Mouse (Mus musculus) layer of hippocampus, adult 9-10 months (tissue): Measurements from ENCODE around the gene Otulin.

Experiments used
- DNase-seq: peaks from one replicate; pipeline ENCODE4 v3.0.0; 2022; ENCODE audit warnings: low spot score

Otulin gene

DNA sequence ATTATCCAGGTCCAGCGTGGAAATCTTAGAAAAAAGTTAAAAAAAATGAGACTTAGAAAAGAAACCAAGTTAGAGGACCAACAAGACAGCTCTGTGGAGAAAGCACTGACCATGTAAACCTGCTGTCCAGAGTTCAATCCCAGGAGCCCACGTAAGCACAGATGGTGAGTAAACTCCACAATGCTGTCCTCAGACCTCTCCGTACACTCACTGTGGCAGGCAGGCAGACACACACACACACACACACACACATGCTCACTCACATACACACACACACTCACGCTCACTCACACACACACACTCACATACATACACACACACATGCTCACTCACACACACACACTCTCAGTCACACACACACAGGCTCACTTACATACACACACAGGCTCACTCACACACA lies 17.2 kb downstream of the Otulin start:
- no peak for DNase-seq

GRCm38 (mm10) chr15:27612533-27613221 lies 17.8 kb downstream of the Otulin start:
- no peak for DNase-seq

DNA sequence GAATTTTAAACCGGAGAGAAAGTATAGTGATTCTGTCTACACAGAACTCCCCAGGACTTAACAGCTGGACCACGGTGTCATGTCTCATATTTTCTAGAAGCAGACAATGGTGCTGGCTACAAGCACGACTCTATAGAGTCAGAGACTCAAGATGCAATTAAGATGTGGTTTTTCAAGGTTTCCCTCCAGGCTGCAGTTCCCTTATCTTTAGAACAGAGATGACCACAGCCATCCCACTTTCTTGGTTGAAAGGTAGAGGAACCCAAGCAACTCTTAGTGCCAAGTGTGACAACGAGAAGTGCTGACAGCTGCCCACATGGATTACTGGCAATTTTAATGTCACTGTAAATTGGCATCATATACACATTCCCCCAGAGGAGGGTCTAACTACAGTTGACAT lies 20.9 kb downstream of the Otulin start:
- DNase-seq, result no peak

DNA sequence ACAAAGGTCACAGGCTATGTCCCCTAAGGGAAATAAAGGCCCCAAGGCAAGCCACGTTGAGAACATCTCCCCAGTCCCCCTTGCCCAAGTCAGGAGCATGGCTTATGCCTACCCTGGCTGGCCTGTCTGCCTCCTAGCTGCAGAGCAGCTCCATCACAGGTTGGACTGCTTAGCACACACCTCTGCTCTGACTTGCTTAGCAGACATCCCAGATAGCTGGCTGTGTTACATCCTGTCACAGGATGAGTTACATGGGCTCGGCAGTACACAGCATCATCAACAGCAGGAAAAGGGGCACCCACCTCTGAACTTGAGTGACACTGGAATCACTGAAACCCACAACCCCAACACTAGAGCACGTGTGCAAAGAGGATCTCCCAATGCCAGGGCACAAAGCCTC lies 25.2 kb downstream of the Otulin start:
- no peak for DNase-seq

- DNase-seq, result no peak
Observed at GRCm38 (mm10) chr15:27604558-27604957, 25.9 kb downstream of the Otulin start.

GRCm38 (mm10) chr15:27600524-27600923 lies 30.0 kb downstream of the Otulin start:
- no peak for DNase-seq

DNA sequence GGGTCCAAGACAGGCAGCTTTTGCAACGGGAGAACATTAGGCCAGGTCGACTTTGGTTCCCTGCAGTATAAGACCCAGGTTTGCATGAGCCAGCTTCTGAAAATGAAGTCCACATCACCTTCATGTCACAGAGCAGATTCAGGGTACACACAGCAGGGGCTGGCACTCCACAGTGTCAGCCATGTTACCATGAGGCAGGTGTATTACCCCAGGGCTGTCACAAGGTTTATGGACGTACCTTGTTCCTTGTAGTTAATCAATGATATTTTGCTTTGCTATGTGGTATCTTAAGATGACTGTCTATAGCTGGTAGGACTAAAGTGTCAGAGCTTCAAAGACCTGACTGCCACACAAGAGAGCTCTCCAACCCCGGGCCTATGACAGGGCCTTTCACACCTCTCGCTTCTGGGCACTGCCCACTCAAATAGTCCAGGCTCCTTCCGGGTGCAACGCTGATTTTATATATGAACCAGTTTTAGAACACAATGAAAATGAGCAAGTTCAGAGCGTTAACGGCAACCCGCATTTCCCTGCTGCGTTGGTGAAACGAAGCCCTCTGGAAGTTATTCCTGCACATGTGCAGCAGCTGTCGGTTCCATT lies 31.6 kb downstream of the Otulin start:
- DNase-seq, result no peak

GRCm38 (mm10) chr15:27597516-27597915 lies 33.0 kb downstream of the Otulin start:
- no peak for DNase-seq

- DNase-seq, result peak; percentile 74
Observed at GRCm38 (mm10) chr15:27596463-27597140, 33.9 kb downstream of the Otulin start.

DNA sequence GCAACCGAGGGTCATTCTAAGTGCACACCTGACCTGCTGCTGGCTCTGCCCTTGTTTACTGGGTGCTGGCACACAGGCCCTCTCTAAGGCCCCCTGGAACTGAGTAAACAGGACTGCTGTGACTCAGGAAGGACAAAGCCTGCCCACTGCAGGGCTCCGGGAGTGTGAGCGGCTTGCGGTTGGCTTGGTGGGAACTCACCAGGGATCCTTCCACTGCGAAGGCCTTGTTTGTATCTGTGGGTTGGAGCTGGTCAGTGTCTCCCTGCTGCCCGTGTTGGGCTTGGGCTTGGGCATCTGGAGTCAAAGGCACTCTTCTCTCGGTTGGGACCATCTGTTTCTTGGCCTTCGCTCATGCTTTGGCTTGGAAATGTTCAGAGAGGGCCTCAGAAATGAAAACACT lies 34.9 kb downstream of the Otulin start:
- DNase-seq, result no peak

- DNase-seq, result no peak
Observed at GRCm38 (mm10) chr15:27594973-27595372, 35.5 kb downstream of the Otulin start.

DNA sequence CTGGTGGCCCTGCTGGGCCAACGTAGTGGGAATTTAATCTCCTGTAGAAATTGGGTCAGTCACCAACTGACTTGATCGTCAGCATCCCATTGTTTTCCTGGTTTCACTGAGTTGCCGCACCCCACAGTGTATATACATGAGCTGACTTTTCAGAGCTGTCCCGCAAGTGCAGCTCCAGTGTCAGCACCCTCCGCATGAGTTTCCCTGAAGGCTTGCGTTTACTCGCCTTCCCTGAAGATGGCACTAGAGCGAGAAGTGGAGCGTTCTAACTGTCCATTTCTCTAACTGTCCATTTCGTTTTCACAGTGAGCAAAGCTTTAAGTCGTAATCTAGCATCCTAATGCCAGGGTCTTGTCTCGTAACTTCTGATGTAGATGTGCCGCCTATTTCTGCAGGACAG lies 36.8 kb downstream of the Otulin start:
- no peak for DNase-seq

DNA sequence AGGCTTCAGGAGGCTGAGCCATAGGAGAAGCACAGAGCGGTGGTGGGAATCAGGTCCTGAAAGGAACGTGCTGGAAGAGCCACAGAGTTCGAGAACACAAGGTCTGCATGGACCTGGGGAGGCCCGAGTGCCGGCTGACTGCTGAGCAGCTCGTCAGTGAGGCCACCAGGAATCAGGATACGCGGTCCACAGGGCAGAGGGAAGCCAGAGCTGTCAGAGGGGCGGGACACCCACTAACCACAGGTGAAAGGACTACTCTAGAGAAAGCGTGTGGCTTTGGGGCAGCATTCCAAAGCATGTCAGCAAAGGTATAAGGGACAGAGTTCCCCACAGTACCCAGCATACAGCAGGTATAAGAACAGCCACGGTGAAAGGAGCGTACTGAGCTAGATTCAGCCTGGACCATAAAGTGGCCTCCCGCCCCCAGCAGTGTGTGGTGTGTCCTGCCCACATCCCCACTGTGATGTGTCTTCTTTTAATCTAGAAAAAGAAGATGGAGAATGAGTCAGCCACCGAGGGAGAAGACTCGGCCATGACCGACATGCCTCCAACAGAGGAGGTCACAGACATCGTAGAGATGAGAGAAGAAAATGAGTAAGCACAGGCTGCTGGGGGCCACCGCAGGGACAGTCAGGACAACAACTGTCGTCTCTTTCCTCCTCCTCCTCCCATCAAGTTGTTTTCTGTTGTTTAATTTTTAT lies 37.7 kb downstream of the Otulin start:
- DNase-seq, result no peak

DNA sequence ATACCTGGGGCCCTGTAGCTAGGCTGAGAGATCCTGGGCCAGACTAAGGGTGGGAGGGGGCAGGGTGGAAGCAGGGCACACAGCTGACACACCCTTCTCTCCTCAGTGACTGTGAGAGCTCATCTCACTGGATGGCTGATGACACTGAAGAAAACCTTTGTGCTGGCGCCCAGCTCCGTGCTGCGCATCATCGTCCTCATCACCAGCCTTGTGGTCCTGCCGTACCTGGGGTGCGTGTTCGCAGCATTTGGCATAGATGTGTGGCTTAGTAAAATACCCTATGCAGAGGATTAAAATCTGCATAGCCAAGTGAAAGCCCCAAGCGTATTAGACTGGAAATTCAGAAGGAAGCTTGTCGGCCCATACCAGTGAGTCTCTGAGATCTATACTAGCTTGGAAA lies 39.7 kb downstream of the Otulin start:
- no peak for DNase-seq

- no peak for DNase-seq
Observed at GRCm38 (mm10) chr15:27588087-27588826, 42.2 kb downstream of the Otulin start.

GRCm38 (mm10) chr15:27586093-27586480 lies 44.4 kb downstream of the Otulin start:
- DNase-seq, result no peak

DNA sequence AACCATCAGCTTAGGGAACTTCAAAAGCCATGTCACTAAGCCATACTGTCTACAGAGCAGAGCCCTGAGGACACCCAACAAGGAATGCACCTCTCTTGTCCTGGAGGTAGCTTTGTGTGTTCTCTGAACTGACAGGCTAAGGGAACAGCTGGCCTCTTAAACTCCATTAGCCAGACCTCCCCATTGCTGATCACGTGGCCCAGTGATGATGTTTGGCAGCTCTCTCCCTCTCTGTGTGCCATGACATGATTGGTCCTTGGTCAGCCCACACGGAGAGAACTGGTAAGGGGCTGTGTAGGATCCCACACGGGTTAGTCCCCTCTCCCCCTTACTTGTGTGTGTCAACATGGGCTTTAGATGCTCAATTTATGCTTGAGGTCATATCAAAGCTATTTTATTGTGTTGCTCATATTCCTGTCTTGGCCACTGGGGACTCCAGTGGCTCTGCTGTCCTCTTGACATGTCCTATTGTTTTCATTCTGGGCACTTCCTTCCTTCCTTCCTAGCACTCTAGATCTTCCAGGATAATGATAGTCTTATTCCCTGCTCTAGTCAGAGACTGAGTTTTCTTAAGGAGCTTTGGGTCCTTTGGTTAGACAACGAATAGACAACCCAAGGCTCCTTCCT lies 44.9 kb downstream of the Otulin start:
- DNase-seq, result no peak

- no peak for DNase-seq
Observed at GRCm38 (mm10) chr15:27583620-27584019, 46.9 kb downstream of the Otulin start.

- no peak for DNase-seq
Observed at GRCm38 (mm10) chr15:27583042-27583441, 47.5 kb downstream of the Otulin start.

DNA sequence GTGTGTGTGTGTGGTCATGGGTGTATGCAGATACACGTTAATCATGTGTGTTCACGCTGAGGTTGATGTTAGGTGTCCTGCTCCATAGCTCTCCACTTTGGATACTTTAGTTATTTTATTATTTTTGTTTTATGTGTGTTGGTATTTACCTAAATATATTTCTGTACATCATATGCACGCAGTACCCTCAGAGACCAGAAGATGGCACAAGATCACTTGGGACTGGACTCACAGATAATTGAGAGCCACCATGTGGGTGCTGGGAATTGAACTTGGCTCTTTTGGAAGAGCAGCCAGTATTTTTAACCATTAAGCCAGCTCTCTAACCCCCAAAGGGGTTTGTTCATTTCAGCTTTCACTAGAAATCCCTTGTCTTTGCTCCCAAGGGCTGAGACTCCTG lies 48.1 kb downstream of the Otulin start:
- no peak for DNase-seq

- no peak for DNase-seq
Observed at GRCm38 (mm10) chr15:27581640-27582039, 48.9 kb downstream of the Otulin start.

- no peak for DNase-seq
Observed at GRCm38 (mm10) chr15:27580771-27581170, 49.7 kb downstream of the Otulin start.
